Mouse (Mus musculus): ENCODE results near the gene Afg1l.

DNA sequence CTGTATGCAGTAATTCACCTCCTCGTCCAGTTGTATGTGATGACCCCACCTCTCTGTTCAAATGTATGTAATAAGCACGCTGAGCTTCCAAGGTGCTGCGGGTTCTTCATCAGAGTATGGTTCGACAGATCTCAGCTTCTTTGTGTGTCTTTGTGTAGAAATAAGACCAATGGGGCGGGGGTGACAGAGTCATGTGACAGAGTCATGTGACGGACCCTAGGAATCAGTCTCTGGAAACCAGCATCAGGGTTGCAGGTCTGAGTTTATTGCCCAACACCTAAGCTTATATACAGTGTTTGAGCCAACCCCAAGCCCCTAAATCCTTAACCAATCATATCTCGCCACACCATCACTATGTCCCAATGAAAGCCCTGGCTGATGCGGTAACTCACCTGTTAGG, 171.9 kb downstream of the Afg1l start:
- TF ChIP-seq CTCF (IDR thresholded peaks at IDR 0.05; ENCODE audit: control insufficient read depth, insufficient read depth, insufficient replicate concordance, low read depth, low read length) (no peak), POLR2A (IDR thresholded peaks at IDR 0.05; ENCODE audit: control insufficient read depth, low read depth, low read length) (no peak)

Measured in testis, adult 2 months (tissue).